Mouse (Mus musculus) E14TG2a.4 (cell line): ENCODE data around the gene Psmb9.

Source experiments
- H3K27me3 ChIP-seq: 2 replicates; pipeline ENCODE4 v1.6.1; 2014; ENCODE audit warnings: low read length, control low read depth; ENCODE audit not compliant: insufficient read depth
- H3K36me3 ChIP-seq: 2 replicates; pipeline ENCODE4 v1.6.1; 2014; ENCODE audit warnings: low read length, control low read depth; ENCODE audit not compliant: insufficient read depth
- H3K4me1 ChIP-seq: replicated peaks from 2 replicates; pipeline ENCODE4 v1.6.1; 2014; ENCODE audit warnings: low read depth, low read length, control low read depth
- H3K4me3 ChIP-seq: replicated peaks from 2 replicates; pipeline ENCODE4 v1.5.1; 2014; ENCODE audit warnings: mild to moderate bottlenecking, low read length
- H3K9me3 ChIP-seq: 2 replicates; pipeline ENCODE4 v1.6.1; 2014; ENCODE audit warnings: low read length, control low read depth
- CTCF ChIP-seq: conservative IDR thresholded peaks from 2 replicates; pipeline ENCODE4 v1.5.1; 2014; ENCODE audit warnings: low read length
- NANOG ChIP-seq: IDR thresholded peaks from 2 replicates; pipeline ENCODE4 v1.6.1; 2014; ENCODE audit warnings: borderline replicate concordance, low read length, mixed read lengths
- POU5F1 ChIP-seq: IDR thresholded peaks from 2 replicates; pipeline ENCODE4 v1.6.1; 2014; ENCODE audit warnings: low read length, borderline replicate concordance

Gene Psmb9

GRCm38 (mm10) chr17:34179913-34180859, 7.4 kb downstream of the Psmb9 start:
- Histone ChIP-seq H3K4me3 (no peak overlapping the region), H3K36me3 (no peaks in the 10 kb centered on the region), H3K4me1 (peaks cover 10% of the 10 kb centered on the region), H3K27me3 (peaks cover 33% of the 10 kb centered on the region), H3K9me3 (no peaks in the 10 kb centered on the region)
- no peak for TF ChIP-seq POU5F1
- TF ChIP-seq CTCF, result no peak
- no peak for TF ChIP-seq NANOG

DNA sequence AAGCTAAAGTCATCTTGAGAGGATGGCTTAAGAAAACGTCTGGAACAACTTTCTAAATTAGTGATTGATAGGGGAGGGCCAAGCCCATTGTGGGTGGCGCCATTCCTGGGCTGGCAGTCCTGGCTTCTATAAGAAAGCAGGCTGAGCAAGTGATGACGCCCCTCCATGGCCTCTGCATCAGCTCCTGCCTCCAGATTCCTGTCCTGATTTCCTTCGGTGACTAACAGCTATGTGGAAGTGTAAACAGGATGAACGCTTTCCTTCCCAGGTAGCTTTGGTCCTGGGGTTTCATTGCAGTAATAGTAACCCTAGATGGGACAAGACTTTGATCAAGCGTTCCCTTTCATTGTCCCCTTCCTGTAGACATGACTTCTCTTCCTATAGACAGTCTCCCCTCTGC, 8.5 kb downstream of the Psmb9 start:
- Histone ChIP-seq H3K4me1 (peaks cover 8% of the 10 kb centered on the region), H3K27me3 (peaks cover 26% of the 10 kb centered on the region), H3K9me3 (no peaks in the 10 kb centered on the region), H3K4me3 (no peak overlapping the region), H3K36me3 (no peaks in the 10 kb centered on the region)
- TF ChIP-seq NANOG (no peak), POU5F1 (no peak), CTCF (no peak)

GRCm38 (mm10) chr17:34177179-34177578, 10.4 kb downstream of the Psmb9 start:
- Histone ChIP-seq H3K9me3 (peaks cover 6% of the 10 kb centered on the region), H3K4me1 (no peaks in the 10 kb centered on the region)
- TF ChIP-seq NANOG (no peak), CTCF (peak; percentile 90)

DNA sequence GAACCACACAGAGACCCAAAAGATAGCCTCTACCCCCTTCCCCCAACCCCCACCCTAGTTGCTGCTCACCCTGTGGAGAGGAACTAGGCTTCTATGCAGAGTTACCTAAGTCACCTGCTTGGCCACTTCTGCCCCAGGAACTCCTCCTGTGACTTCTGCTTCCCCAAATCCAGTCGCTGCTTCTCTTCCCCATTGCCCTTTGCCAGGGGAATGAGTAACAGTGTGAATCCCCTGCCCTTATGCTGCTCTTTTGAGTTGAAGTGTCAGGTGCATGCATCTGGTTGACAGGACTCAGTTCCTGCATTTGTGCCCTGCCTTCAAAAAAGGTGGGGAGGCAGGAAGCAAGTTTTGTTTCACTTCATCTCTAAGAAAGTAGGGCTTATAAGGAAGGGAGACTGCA, 13.5 kb downstream of the Psmb9 start:
- Histone ChIP-seq H3K4me3 (no peak overlapping the region), H3K27me3 (peaks cover 18% of the 10 kb centered on the region), H3K4me1 (no peaks in the 10 kb centered on the region), H3K36me3 (no peaks in the 10 kb centered on the region), H3K9me3 (peaks cover 10% of the 10 kb centered on the region)
- TF ChIP-seq POU5F1 (no peak), NANOG (no peak), CTCF (no peak)

More at GRCm38 (mm10) chr17:34177179-34177578, 10.4 kb downstream of the Psmb9 start:
- Histone ChIP-seq H3K36me3 (no peaks in the 10 kb centered on the region), H3K4me3 (no peak overlapping the region), H3K27me3 (peaks cover 16% of the 10 kb centered on the region)

- Histone ChIP-seq H3K36me3 (no peaks in the 10 kb centered on the region), H3K4me3 (no peak overlapping the region), H3K9me3 (peaks cover 10% of the 10 kb centered on the region), H3K4me1 (no peaks in the 10 kb centered on the region), H3K27me3 (peaks cover 22% of the 10 kb centered on the region)
- TF ChIP-seq CTCF, result peak; percentile 46
- TF ChIP-seq NANOG, result no peak
These were observed 15.0 kb downstream of the Psmb9 start for GRCm38 (mm10) chr17:34172528-34172927.

GRCm38 (mm10) chr17:34170877-34171498, 16.6 kb downstream of the Psmb9 start:
- H3K27me3 ChIP-seq, result peaks cover 18% of the 10 kb centered on the region
- peaks cover 10% of the 10 kb centered on the region for H3K9me3 ChIP-seq
- H3K36me3 ChIP-seq, result no peaks in the 10 kb centered on the region
- TF ChIP-seq CTCF (peak; percentile 92), NANOG (no peak)
- no peaks in the 10 kb centered on the region for H3K4me1 ChIP-seq
- no peak overlapping the region for H3K4me3 ChIP-seq

DNA sequence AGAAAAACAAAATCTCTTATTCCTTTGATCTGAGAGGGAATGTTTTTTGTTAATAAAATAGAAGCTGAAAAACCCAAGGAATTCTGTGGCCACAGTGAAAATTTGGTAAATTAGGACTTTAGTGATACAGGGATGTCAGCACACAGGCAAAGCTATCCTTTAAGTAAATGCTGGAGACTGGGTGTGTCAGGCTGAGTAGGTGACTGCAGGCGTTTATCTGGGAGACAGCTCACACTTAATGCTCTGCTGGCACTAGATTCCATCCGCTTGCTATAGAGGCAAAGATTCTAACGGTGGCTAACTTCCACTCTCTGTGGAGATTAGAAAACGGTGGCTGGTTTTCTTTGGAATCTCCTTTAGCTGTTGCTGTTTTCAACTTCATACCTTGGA, 17.1 kb downstream of the Psmb9 start:
- Histone ChIP-seq H3K36me3 (no peaks in the 10 kb centered on the region), H3K4me1 (no peaks in the 10 kb centered on the region), H3K27me3 (peaks cover 19% of the 10 kb centered on the region), H3K9me3 (peaks cover 10% of the 10 kb centered on the region), H3K4me3 (no peak overlapping the region)
- no peak for TF ChIP-seq CTCF
- TF ChIP-seq POU5F1, result no peak
- no peak for TF ChIP-seq NANOG

GRCm38 (mm10) chr17:34169279-34169678, 18.3 kb downstream of the Psmb9 start:
- H3K27me3 ChIP-seq, result peaks cover 19% of the 10 kb centered on the region
- TF ChIP-seq CTCF (peak; percentile 26; the same call in 1 of the 2 replicates), NANOG (no peak), POU5F1 (no peak)
- H3K4me1 ChIP-seq, result peaks cover 3% of the 10 kb centered on the region; the same call in 1 of the 2 replicates
- peaks cover 10% of the 10 kb centered on the region for H3K9me3 ChIP-seq
- H3K4me3 ChIP-seq, result no peak overlapping the region
- no peaks in the 10 kb centered on the region for H3K36me3 ChIP-seq
